Mouse (Mus musculus): ENCODE measurements at regions not wholly inside any gene's neighbourhood (a gene's known extent, or its start where the extent isn't known, plus 50 kb on each side); places are given as distances from the start of the nearest gene placed in this dataset.

DNA sequence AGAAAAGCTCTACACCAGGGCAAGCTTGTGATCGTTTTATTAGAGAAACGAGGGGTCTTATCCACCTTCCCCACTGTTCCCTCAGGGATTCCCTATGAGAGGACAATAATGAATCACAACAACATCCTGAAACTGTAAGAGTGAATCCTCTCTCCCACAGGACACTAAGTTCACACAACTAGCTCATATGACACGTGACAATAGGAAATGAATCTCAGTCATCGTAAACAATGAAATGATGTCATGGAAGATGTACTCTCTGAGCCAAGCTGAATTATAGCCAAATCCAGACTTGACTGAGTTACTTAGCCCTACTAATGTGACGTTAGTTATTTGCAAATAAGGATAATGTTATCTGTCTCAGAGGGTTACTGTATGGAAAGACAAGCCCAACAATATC, 54.6 kb upstream of the Ccn6 start:
- DNase-seq (ENCODE audit: low read depth) = no peak

DNA sequence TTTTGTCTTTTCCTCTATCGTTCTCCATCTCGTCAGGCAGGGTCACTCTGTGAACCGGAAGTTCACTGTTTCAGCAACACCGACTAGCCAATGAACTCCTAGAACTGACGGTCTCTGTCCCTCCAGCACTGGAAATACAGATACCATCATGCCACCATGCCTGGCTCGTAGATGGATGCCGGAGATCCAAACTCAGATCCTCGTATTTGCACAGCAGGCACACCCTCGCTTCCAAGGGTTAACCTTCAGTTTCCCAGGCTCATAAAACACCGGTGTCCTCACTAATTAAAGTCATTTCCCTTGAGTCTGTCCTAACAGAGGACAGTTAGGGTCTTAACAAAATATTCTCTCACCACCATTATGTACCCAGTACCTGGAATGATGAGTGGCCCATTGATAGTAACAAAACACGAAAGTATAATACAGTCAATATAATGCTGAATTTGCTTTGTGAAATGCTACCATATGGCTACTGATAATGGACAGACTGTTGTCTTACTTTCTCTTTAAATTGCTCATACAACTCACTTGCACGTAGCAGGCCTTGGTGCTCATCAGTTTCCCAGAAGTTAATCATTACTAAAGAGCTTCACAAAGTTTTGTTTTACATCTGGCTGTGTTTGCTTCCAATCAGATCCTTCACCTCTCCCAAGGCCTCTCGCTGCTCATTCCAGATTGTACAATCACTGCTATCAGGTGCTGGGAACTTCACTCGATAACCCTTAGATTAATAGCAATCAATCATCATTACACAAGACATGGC, 52.7 kb upstream of the Ccn6 start:
- DNase-seq (ENCODE audit: low read depth) = no peak

DNA sequence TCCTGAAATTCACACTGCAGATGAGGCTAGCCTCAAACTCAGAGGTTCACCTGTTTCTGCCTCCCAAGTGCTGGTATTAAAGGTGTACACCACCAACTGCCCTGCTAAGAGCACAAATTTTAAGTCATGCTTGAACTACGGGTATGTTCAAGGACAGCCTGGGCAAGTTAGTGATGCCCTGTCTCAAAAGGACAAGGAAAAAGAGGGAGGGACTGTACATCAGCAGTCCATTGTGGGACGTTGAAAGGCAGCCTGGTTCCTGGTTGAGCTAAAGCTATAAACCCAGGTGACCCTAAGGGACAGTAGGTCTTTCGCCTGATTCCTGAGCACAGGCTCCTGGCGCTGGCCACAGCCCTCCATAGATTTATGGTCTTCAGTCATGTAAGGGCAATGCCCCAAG, 51.0 kb upstream of the Ccn6 start:
- DNase-seq (ENCODE audit: low read depth) = no peak

Measured in c-Kit-positive CD71-positive TER-119-negative erythroid progenitor cells, embryonic 14.5 days (primary cell).